Mouse (Mus musculus): ENCODE results near the gene Rap1a. TPM values are rescaled to one million over a fixed set of nuclear protein-coding genes. Genes with fewer than 3 reads are reported as not detected.

Rap1a gene
- polyA plus RNA-seq, 1 experiment from 2014 or later, result 76.3 TPM

GRCm38 (mm10) chr3:105695476-105696386, 105.4 kb downstream of the Rap1a start:
- Histone ChIP-seq H3K27ac (replicated peaks) (peak overlapping the region; percentile 36), H3K4me2 (replicated peaks) (peak overlapping the region; percentile 26), H3K4me1 (peaks cover 19% of the 10 kb centered on the region), H3K9ac (replicated peaks) (peak overlapping the region; percentile 6; the same call in 1 of the 2 replicates), H3K36me3 (no peaks in the 10 kb centered on the region), H3K27me3 (no peaks in the 10 kb centered on the region), H3K9me3 (no peaks in the 10 kb centered on the region), H3K4me3 (no peak overlapping the region)
- WGBS, result 22% methylated on average over 20 of the region's 20 CpGs
- peak; percentile 51 for ATAC-seq (replicated peaks)

- no peak overlapping the region for H3K4me2 ChIP-seq (replicated peaks)
- WGBS, result 82% methylated on average over 14 of the region's 14 CpGs
- peaks cover 19% of the 10 kb centered on the region for H3K4me1 ChIP-seq
- ATAC-seq (replicated peaks), result no peak
- H3K9me3 ChIP-seq, result no peaks in the 10 kb centered on the region
- no peak overlapping the region for H3K27ac ChIP-seq (replicated peaks)
- no peak overlapping the region for H3K4me3 ChIP-seq
- H3K36me3 ChIP-seq, result no peaks in the 10 kb centered on the region
- H3K9ac ChIP-seq (replicated peaks), result no peak overlapping the region
- no peaks in the 10 kb centered on the region for H3K27me3 ChIP-seq
These were observed 107.6 kb downstream of the Rap1a start for GRCm38 (mm10) chr3:105693327-105694080.

DNA sequence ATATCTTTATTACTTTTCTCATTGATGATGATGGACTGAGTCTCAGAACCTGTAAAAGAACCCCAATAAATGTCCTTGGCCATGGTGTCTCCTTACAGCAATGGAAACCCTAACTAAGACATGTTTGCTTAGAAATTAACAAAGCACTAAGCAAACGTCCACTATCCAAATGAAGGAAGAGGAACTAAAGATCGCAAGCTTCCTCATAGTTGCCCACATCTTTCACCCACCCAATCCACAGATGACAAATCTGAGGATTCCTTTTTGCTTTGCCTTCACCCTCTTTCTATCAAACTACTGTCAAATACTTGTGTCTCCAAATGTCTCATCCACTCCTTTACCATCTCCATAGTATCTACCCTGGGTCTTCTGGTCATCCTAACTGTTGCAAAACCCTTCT, 112.6 kb downstream of the Rap1a start:
- H3K9ac ChIP-seq (replicated peaks), result no peak overlapping the region
- no peak overlapping the region for H3K4me2 ChIP-seq (replicated peaks)
- peaks cover 8% of the 10 kb centered on the region for H3K36me3 ChIP-seq
- H3K4me3 ChIP-seq, result no peak overlapping the region
- H3K27me3 ChIP-seq, result no peaks in the 10 kb centered on the region
- H3K4me1 ChIP-seq, result peaks cover 18% of the 10 kb centered on the region
- WGBS, result 100% methylated on average over 2 of the region's 2 CpGs
- ATAC-seq (replicated peaks), result no peak
- no peak overlapping the region for H3K27ac ChIP-seq (replicated peaks)
- H3K9me3 ChIP-seq, result no peaks in the 10 kb centered on the region

GRCm38 (mm10) chr3:105687324-105688060, 113.6 kb downstream of the Rap1a start, which contains the start of gene Ddx20:
TSS of gene Ddx20 (minus strand) at chr3:105687574.
- Histone ChIP-seq H3K4me2 (replicated peaks) (peak within 1 kb of the TSS; percentile 78), H3K4me3 (peak within 1 kb of the TSS; percentile 72), H3K27me3 (no peaks in the 10 kb centered on the region), H3K9ac (replicated peaks) (peak within 1 kb of the TSS; percentile 84), H3K4me1 (peaks cover 18% of the 10 kb centered on the region), H3K9me3 (no peaks in the 10 kb centered on the region), H3K27ac (replicated peaks) (peak within 1 kb of the TSS; percentile 78), H3K36me3 (peaks cover 19% of the 10 kb centered on the region)
- WGBS, result under 1% methylated on average over 72 of the region's 72 CpGs
- ATAC-seq (replicated peaks), result peak; percentile 98

GRCm38 (mm10) chr3:105686394-105687323, 114.5 kb downstream of the Rap1a start:
- H3K4me2 ChIP-seq (replicated peaks), result peak overlapping the region; percentile 78
- H3K36me3 ChIP-seq, result peaks cover 24% of the 10 kb centered on the region
- peak overlapping the region; percentile 78 for H3K27ac ChIP-seq (replicated peaks)
- no peaks in the 10 kb centered on the region for H3K27me3 ChIP-seq
- 9% methylated on average over 60 of the region's 60 CpGs for WGBS
- peaks cover 18% of the 10 kb centered on the region for H3K4me1 ChIP-seq
- peak overlapping the region; percentile 84 for H3K9ac ChIP-seq (replicated peaks)
- no peak for ATAC-seq (replicated peaks)
- peak overlapping the region; percentile 72 for H3K4me3 ChIP-seq
- no peaks in the 10 kb centered on the region for H3K9me3 ChIP-seq

DNA sequence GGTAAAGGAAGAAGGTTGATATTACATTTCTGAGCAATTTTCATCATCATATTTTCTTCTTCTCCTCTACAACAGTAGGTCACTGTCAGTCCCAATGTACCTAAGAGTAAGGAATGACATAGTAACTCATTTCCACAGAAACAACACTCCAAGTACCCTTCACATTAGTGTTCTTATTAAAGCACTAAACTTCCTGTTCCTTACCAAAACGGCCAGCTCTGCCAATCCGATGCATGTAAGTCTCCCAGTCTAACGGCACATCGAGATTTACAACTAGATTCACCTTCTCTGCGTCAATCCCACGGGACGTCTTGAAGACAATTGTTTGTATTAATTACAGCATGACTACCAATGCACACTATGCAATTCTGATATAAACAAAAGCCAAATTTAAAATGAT, 120.8 kb downstream of the Rap1a start:
- 93% methylated on average over 7 of the region's 7 CpGs for whole genome bisulfite sequencing
- ATAC-seq (replicated peaks), result no peak
- H3K9ac ChIP-seq (replicated peaks), result no peak overlapping the region
- no peak overlapping the region for H3K4me2 ChIP-seq (replicated peaks)
- H3K27me3 ChIP-seq, result no peaks in the 10 kb centered on the region
- H3K9me3 ChIP-seq, result no peaks in the 10 kb centered on the region
- H3K27ac ChIP-seq (replicated peaks), result no peak overlapping the region
- H3K36me3 ChIP-seq, result peaks cover 69% of the 10 kb centered on the region
- 0 out of 2 replicates have a peak, but pooled peaks cover 3% of the 10 kb centered on the region for H3K4me1 ChIP-seq
- H3K4me3 ChIP-seq, result no peak overlapping the region

Other genes with a start within 250 kb of the Rap1a start
- gene Ddx20, start 113.8 kb downstream of the Rap1a start, polyA plus RNA-seq (2015; fragmentation: Nextera tagmentation; extraction: Ambion mirVana), result 31.6 and 33.6 TPM in 2 replicates
- 3.1 and 3.3 TPM in 2 replicates for gene Inka2, start 96.7 kb downstream of the Rap1a start, polyA plus RNA-seq (2015; fragmentation: Nextera tagmentation; extraction: Ambion mirVana)
- 0.23 and 0.46 TPM in 2 replicates for gene Adora3, start 69.5 kb upstream of the Rap1a start, polyA plus RNA-seq (2015; fragmentation: Nextera tagmentation; extraction: Ambion mirVana)
- gene Tmigd3, start 69.6 kb upstream of the Rap1a start, polyA plus RNA-seq (2015; fragmentation: Nextera tagmentation; extraction: Ambion mirVana), result 0.24 TPM in 1 of 2 replicates, not detected in the other
- 0.20 and 0.23 TPM in 2 replicates for gene I830077J02Rik, start 131.3 kb upstream of the Rap1a start, polyA plus RNA-seq (2015; fragmentation: Nextera tagmentation; extraction: Ambion mirVana)
- 101 and 109 TPM in 2 replicates for gene Wdr77, start 158.0 kb upstream of the Rap1a start, polyA plus RNA-seq (2015; fragmentation: Nextera tagmentation; extraction: Ambion mirVana)
- gene Atp5f1, start 158.8 kb upstream of the Rap1a start, polyA plus RNA-seq (2015; fragmentation: Nextera tagmentation; extraction: Ambion mirVana), result 477 and 490 TPM in 2 replicates
- gene Ovgp1, start 172.4 kb upstream of the Rap1a start, polyA plus RNA-seq (2015; fragmentation: Nextera tagmentation; extraction: Ambion mirVana), result 4.1 and 4.5 TPM in 2 replicates
- gene Pifo, start 213.3 kb upstream of the Rap1a start, polyA plus RNA-seq (2015; fragmentation: Nextera tagmentation; extraction: Ambion mirVana), result 3.7 and 8.5 TPM in 2 replicates
- not detected in 2 replicates for gene Chil5, start 231.5 kb upstream of the Rap1a start, polyA plus RNA-seq (2015; fragmentation: Nextera tagmentation; extraction: Ambion mirVana)

Measured in forebrain, embryonic 15.5 days (tissue).